Mouse (Mus musculus) spleen, postnatal 36 days (tissue): ENCODE measurements around the gene Tnfrsf1b.

Experiments used
- DNase-seq, 2 experiments: peaks; one replicate each; pipeline ENCODE4 v3.0.0; 2022; ENCODE audit warnings: low spot score in 2 of 2, mixed read lengths in 1 of 2

Gene Tnfrsf1b

DNA sequence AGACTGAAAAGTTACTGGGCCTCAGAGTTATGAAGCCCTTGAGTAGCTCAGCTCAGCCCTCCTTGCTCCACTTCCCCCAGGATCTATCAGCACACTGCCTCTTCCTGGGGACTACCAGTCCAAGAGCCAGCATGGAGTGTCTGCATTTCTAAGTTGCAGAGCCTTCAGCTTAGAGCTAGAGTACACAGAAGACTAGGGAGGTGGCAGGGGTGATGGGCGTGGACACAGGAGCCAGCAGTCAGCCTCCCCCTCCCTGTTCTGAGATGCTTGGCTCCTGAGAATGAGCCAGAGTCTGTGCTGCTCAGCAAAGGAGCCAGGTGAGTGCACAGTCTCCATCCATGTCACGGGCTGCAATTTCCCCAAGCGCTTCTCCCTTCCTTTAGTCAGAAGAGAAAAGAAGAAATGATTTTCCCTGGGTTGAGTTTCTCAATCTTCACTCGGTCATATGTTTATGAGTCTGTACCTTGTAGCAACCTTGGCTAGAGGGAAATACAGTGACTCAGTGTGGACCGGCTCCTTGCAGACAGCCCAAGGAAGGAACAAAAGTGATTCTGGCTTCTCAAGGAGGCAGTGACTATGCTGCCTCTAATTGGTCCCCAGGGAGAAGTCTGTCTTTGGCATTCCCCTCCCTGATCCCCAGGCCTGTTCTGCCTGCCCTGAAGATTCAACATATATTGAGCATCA is 11.2 kb upstream of the Tnfrsf1b start:
- no peak for DNase-seq

DNA sequence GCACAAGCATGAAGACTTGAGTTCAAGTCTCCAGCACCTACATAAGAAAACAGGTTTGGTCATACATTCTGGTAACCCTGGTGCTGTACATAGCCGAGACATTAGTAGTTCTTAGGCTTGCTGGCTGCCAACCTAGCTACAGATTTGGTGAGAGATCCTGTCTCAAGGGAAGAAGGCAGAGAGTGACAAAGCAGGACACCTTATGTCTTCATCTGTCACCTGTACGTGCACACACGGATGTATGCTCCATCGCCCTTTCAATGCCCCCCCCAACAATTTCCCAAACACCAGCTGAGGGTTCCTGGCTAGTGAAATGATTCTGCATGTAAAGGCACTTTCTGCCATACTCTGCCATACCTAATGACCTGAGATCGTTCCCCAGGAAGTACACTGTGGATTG is 9.5 kb upstream of the Tnfrsf1b start:
- DNase-seq, result no peak

DNA sequence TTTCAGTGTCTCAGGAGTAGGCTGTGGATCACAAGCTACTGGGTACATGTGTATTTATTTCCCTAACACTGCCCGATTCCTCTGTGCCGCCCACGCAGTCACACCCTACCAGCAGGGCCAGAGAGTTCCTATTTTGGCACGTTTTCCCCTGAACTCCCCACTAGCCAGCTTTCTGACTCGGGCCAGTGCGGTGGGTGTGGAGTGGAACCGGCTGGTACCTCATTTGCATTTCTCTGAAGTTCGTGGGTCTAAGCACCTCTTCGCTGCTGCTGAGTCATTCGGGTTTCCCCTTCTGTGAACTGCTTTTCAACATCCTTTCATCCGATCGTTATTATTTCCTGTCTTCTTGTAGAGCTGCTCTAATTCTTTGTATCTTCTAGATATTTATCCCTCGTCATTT is 7.7 kb upstream of the Tnfrsf1b start:
- peak; percentile 76 to 77 for DNase-seq

DNA sequence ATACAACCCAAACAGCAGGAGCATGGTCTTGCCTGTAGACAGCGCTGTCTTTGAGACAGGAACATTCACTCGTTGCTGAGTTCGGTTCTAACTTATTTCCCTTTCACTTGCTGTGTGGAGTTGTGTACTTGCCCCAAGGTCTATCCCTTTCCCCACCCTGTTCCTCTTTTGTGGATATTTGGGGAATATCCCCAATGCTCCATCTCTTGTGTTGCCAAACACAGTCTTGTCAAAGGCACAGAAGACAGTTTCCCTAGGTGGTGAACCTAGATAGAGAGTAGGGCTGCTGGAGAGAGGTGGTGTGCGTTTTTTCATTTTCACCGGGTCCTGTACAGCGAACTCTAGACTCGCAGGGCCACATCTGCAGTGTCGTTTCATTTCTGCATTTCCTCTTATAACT is 5.9 kb upstream of the Tnfrsf1b start:
- DNase-seq, result no peak

DNA sequence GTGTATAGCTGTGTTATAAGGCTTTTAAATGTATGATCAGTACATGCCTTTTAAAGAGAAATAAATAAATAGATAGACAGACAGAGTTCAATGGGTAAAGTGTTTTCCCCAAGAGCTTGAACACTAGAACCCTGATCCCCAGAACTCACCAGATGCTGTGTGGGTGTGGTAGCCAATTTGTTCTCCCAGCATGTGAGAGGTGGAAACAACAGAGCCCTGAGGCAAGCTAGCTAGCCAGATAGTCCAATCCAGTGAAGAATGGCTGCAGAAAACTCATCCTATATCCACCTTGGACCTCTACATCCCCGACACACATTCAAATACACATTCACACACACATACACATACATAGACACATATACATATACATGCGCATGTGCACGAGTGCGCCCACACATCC is 4.9 kb upstream of the Tnfrsf1b start:
- no peak for DNase-seq

DNA sequence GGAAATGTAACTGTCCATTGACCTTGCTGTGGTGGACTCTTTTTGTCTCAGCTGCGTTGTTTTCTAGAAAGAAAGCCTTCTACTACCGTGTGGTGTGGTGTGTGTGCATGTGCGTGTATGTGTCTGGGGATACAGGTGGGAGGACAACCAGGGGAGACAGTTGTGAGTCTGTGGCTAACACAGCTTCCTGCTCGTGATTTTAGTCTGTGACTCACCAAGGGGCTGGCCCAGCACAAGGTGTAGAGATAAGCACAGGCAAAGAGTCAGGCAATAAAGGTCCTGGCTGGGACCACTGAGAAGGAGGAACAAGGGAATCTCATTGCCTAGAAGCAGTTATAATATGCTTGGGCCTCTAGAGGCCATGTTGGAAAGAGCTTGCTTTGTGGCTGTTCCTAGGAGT is 3.3 kb upstream of the Tnfrsf1b start:
- DNase-seq, result no peak

DNA sequence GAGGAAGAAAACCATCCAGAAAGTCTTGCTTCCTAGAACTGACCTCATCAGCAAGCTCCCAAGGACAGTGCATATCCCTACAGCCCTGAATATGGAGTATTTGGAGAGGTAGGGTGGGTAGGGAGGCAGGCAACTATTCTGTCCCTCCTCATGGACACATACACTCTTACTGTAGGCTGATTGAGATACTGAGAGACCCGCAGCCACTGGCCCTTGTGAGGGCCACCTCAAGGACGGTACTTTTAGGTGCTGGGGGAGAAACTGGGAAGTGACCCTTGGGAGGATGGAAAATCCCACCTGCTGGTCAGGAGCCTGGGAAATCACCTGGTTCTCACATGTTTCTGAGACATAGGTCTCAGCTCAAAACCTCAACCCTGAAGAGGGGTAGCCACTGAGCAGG is 886 bp upstream of the Tnfrsf1b start:
- no peak for DNase-seq

DNA sequence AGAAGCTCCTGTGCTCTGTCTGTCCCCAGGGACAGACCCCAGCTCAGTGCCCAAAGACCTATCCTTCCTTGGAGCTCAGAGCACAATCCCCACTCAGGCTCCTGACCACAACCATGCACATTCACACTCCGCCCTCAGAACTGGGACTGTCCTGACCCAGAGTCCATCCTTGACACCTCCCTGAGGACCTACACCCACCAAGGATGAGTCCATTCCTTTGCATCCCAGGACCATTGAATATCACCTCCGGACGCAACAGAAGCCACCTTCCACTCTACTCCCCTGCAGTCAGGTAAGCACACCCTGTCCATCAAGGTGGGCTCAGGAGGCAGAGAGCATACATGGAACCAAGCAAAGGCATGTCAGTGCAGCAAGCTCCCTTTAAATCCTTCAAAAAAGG is 1.1 kb downstream of the Tnfrsf1b start:
- DNase-seq, result no peak

DNA sequence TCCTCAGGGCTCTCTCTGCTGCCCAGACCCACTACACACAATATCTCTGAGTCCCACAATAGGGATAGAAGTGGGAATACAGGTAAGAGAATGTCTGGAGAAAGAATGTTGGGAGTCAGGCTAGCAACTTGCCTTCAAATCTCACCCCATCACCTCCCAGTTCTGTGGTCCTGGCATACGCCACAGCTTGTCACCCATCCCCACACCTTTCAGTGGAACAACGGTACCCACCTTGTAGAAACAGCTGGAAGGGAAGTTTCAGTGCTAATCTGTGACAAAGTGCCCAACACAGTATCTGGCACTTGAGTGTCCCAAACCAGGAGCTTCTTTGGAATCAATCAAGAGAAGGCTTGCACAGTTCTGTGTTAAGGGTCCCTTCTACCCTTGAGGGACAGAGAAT is 2.0 kb downstream of the Tnfrsf1b start:
- no peak for DNase-seq

DNA sequence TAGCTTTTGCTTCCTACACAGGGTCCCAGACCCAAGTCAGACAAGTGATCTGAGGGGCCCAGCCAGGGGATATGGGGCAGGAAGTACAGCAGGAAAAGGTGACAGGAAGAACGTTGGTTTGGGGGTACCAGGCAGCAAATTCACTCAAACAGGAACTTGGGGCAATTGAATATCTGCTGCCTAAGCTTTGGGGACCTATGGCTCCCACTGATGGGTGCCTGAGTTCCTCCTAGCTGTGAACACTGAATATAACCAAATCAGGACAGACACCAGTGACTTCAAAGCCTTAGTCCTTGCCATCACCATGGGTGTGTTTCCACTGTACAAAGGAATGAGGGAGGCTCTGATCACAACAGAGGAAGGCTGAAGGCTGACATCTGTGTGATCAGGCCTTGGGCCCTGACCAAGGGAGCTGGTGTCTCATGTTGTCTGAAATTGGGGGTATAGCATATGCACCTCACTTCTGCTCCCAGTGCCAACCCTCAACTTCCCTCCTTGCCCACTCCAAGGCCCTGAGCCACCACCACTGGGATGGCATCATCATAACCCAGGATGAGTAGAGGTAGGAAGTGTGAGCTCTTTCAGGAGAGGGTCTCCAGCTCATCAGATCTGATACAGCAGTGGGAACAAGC is 3.8 kb downstream of the Tnfrsf1b start:
- DNase-seq, result no peak

DNA sequence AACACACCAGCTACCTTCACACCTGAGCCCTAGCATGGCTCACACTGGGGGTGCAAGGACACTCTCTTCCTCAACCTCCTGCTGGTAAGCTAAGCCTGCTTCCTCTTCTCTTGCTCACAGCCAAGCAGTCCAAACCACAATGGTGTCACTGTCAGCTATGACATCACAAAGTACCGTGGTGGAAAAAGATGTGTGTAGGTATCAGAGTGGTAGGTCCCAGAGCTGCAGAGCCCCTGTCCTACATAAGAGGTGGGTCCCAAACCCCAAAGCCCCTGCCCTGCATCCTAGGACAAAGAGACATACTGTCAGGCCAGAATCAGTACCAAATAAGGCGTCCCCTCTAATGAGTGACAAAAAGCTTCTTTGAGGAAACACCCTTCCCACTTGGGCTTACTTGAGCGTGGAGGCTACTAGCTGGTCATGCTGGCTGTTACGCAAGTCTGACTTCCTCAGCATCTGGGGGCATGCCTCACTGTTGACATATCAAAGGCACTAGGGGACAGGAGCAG is 5.9 kb downstream of the Tnfrsf1b start:
- peak; percentile 74 to 75 for DNase-seq

DNA sequence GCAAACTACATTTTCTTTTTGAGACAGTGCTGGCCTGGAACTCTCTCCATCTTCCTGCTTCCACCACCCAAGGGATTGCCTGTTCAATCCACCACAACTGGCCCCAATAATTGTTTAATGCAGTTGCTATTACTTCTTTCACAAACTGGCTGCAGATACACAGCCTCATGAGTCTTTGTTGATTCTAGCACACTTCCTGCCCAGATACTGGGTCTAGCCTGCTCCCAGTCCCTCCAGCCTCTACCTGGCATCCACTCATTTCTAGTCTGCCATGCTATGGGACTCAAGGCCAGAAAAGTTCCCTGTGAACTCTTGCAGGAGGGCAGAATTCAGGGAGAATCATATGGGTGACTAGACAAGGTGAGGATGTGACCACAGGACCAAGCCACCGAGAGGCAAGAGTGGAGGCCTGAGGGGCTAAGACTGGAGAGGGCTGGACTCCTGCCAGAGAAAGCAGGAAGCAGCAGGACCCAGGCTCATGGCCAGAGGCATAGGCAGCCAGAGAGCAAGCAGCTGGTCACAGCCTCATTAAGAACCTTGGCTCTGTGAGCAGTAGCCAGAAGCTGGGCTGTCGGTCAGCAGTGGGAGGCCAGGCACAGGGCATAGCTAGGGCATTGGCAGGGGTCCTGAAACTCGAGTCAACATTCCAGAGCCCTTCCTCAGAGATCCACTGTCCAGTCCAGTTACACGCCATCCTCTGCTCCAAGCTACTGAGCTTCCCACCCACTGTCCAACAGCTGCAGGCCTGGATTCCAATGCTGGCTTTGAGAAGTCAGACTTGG is 7.4 kb downstream of the Tnfrsf1b start:
- peak in 1 of 2 experiments; percentile 16 for DNase-seq

DNA sequence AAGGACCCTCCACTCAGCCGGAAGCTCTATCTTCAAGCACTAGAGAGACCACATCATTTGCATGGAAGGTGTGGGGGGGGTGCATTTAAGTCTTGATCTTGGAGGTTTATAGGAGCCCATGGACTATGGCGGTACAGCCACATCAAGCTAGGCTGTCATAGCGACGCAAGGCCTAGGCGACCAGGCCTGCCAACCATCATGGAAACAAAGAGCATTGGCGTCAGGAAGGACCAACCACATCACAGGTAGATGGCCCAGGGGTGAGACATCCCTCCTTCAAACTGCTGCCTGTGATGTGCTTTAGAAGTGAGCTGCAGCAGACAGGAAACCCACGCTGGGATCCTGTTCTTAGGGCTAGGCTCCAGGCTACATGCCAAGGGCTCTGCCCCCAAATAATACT is 10.6 kb downstream of the Tnfrsf1b start:
- DNase-seq, result peak in 1 of 2 experiments; percentile 32

DNA sequence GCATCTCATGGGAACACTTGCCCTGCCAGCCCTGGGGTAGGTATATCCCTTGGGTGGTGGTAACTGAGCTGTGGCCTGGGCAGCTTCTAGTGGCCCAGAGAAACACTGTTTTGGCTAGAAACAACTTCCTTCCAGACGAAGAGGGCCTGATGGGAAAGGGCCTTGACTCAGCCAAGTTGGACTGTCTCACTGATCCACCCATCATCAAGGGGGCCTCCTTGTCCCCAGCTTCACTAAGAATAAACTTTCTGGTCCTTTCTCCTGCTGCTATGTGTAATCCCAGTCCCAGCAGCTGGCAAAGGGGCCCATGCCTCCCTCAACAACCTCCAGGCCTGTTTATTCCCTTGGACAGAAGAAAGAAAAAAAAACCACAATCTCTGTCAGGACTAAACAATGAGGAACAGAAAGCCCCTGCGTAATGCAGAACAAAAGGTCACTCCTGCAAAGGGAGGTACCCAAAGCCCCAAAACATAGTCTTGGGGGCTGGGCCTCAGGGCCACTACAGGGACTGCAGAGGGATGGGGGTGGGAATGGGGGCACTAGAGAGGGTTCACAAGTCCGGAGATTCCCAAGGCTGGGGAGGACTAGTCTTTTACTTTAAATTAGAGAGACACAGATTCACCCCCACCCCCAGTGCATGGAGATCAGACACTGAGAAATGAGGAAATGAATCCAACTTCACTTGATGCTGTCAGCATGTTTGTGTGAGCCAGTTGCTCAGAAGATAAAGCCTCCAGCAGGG is 13.0 kb downstream of the Tnfrsf1b start:
- peak; percentile 56 to 60 for DNase-seq

DNA sequence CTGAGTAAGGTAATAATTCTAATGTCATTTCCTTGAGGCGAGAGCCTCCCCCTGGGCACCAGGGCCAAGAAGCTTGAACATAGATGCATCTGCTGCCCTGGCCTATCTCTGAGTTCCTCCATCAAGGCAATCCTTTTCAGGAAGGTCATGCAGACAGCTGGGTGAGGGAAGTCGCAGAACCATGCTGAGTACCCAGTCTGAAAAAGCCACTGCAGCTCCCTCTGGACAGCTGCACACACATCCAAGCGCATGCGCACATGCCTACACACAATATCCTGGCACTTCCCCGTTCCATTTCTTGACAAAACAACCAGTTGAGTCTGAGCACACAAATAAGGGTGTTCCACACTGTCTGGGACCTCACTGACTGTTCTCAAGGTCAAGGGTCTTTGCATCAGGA is 14.9 kb downstream of the Tnfrsf1b start:
- DNase-seq, result no peak

DNA sequence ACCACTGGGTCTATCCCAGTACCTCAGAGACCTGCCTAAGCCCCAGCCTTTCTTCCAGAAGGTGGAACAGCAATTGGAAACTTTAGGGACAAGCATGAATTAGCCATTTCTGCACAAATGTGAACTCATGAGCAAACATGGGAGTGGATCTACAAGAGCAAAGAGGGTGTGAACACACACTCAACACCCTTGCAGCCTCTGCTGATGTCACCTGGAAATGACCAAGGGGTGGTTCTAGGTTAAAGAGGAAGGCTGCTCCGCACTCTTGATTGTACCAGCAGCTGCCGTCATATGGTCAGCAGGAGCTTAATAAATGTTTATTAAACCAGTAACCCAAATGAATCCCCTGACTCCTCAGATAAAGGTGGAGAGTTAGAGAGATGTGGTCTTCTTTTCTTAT is 16.0 kb downstream of the Tnfrsf1b start:
- DNase-seq, result no peak

DNA sequence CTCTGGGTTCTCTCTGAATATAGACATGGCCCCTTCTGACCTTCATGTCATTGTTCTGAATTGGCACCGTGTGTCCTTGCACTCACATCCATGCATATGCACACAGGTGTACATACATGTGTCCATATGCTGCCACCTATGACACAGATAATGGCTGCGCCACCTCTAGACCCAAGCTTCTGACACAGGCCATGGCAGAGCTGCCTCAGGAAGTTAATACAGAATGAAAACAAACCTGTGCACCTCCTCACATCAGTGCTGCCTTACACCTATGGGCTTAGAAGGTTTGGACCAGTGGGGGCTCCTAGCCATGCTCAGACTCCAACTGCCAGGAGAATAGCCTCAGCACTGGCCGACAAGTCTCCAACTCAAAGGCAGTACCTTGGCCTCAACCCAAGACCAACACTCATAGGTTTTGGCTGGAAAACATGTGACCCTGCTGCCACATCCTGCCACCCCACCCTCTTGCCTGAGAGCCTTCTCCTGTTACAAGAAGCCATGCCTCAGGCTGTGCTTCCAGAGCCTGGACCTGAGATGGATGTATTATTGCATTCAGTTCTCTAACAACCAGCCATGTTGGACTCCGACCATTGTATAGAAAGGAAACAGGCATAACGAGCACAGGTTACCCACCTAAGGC is 17.0 kb downstream of the Tnfrsf1b start:
- no peak for DNase-seq

DNA sequence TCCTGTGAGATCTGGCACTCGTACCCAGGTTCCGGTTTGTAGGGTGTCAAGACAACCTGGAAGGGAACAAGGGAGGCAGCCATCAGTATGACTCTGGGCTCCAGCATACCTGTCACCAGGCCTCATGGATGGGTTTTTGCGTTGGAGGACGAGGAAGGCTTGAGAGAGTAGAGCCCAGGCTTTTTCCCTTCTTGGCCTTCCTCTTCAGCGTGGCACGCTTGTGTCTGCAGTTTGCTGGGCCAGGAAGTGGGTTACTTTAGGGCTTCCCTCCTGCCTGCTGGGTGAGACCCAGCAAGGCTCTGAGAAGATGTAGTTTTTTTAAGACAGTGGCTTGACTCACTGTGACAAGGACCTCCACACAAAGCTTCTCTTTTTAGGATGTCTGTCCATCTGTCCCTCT is 17.6 kb downstream of the Tnfrsf1b start:
- DNase-seq, result peak; percentile 48 to 54

DNA sequence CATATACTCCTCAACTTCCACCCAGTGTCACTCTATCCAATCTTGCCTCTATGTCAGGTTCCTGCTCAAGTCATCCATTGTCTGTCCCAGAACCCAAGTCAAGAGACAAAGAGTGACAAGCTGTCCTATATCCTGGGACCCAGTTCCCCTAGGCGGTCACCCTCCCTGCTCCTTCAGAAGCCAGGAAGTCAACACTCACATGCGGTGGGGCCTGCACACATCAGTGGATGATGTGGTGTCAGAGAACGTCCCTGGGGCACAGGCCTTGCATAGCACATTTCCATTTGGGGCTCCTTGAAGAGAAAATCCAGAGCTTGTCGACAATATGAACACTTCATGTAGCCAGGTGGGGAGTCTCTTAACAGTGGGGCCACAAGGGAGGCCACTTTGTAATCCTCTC is 22.1 kb downstream of the Tnfrsf1b start:
- no peak for DNase-seq

DNA sequence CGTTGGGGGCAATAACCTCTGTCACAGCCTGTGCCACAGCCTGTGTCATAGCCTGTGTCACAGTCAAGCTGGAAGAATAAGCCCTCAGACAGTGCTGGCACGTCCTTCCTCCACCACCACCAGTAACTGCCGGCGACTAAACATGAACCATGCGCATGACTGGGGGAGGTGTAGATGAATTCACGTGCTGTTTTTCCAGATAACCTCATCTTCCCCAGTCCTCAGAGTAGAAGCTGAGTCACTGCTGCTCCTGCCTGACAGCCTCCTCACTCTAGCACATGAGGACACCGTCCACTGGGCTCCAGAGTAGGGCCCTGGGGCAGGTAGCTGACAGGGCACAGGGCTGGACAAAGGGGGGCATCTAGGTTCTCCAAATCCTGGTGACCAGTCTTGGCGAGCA is 24.6 kb downstream of the Tnfrsf1b start:
- no peak for DNase-seq

DNA sequence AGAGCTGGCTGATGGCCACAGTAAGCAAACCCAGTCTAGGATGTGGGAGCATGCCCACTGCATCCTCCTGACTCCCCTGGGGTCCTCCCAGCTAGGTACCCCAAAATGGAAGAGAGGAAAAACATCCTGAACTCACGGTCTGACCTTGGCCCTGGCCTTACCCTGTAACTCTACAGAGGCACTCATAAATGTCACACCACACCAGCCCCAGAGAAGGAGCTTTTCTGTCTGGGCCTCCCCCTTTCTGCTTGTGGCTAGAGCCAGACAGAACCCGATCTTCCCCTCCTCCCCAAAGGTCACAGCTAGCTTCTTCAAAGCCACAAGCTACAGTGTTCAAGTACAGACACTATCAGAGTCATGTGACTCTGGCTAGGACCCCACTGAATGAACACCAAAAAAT is 25.3 kb downstream of the Tnfrsf1b start:
- no peak for DNase-seq

DNA sequence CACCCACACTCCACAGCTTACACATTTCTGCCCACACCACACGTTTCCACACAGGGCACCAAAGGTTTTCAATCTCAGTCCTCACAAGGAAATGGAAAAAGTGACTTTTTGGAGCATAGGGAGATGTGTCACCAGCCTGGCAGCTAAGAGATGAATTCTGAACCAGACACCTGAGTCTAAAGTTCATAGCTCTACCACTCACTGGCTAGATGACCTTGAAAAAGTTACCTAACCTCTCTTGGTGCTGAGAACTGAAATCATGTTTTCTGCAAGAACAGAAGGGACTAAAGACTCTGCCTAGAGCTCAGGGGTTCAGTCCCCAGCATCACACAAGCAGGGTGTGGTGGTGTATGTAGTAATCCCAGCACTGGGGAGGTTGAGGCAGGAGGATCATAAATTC is 26.7 kb downstream of the Tnfrsf1b start:
- no peak for DNase-seq
